Comparison of ENCODE assay signal across 28 mouse cellular contexts in the genomic region with DNA sequence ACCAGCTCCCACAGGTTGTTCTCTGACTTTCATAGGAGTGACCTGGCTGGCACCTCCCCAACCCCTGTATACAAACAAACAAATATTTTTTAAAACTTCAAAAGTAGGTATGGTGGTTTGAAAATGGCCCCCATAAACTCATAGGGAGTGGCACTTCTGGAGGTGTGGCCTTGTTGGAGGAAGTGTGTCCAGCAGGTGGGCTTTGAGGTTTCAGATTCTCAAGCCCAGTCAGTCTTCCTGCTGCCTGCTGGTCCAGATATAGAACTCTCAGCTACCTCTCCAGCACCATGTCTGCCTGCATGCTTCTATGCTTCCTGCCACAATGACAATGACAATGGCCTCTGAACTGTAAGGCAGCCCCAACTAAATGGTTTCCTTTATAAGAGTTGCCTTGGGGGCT.
"Had no signal": no experiment of that assay in that cellular context is flagged by ENCODE, and none has a peak within 500 bp of the region (broad histone marks: within the 10 kb centered on the region; RNA-seq: fewer than 3 reads in every experiment).

No protein-coding gene starts in this region.

- H3K9me3 ChIP-seq: embryonic facial prominence, embryonic 10.5 days; embryonic facial prominence, embryonic 12.5 days; embryonic facial prominence, embryonic 13.5 days; embryonic facial prominence, embryonic 15.5 days; forebrain, embryonic 10.5 days; forebrain, embryonic 12.5 days; forebrain, embryonic 13.5 days; forebrain, embryonic 15.5 days had no signal

- H3K4me2 ChIP-seq: embryonic facial prominence, embryonic 12.5 days; embryonic facial prominence, embryonic 13.5 days; embryonic facial prominence, embryonic 15.5 days; forebrain, embryonic 12.5 days; forebrain, embryonic 13.5 days; forebrain, embryonic 15.5 days had no signal

- H3K36me3 ChIP-seq: embryonic facial prominence, embryonic 10.5 days; embryonic facial prominence, embryonic 12.5 days; embryonic facial prominence, embryonic 13.5 days; embryonic facial prominence, embryonic 15.5 days; forebrain, embryonic 10.5 days; forebrain, embryonic 12.5 days; forebrain, embryonic 15.5 days had no signal

- H3K4me1 ChIP-seq: embryonic facial prominence, embryonic 12.5 days; embryonic facial prominence, embryonic 15.5 days; forebrain, embryonic 10.5 days; forebrain, embryonic 12.5 days; forebrain, embryonic 13.5 days; forebrain, embryonic 15.5 days had no signal

- H3K27ac ChIP-seq: embryonic facial prominence, embryonic 10.5 days; embryonic facial prominence, embryonic 12.5 days; embryonic facial prominence, embryonic 13.5 days; embryonic facial prominence, embryonic 15.5 days; forebrain, embryonic 10.5 days; forebrain, embryonic 12.5 days; forebrain, embryonic 13.5 days; forebrain, embryonic 15.5 days; gastrocnemius, adult 2 months; heart, adult 2 months had no signal

- H3K9ac ChIP-seq: embryonic facial prominence, embryonic 12.5 days; embryonic facial prominence, embryonic 13.5 days; embryonic facial prominence, embryonic 15.5 days; forebrain, embryonic 12.5 days; forebrain, embryonic 13.5 days; forebrain, embryonic 15.5 days; forebrain, postnatal 0 days had no signal

- H3K4me3 ChIP-seq: embryonic facial prominence, embryonic 10.5 days; embryonic facial prominence, embryonic 12.5 days; embryonic facial prominence, embryonic 13.5 days; embryonic facial prominence, embryonic 15.5 days; erythroblast, embryonic 14.5 days; forebrain, embryonic 10.5 days; forebrain, embryonic 12.5 days; forebrain, embryonic 13.5 days; forebrain, embryonic 15.5 days; gastrocnemius, adult 2 months; heart, adult 2 months had no signal

- H3K27me3 ChIP-seq: embryonic facial prominence, embryonic 12.5 days; embryonic facial prominence, embryonic 13.5 days; embryonic facial prominence, embryonic 15.5 days; forebrain, embryonic 12.5 days; forebrain, embryonic 13.5 days; forebrain, embryonic 15.5 days had no signal

- ATAC-seq: forebrain, embryonic 13.5 days; forebrain, embryonic 14.5 days; forebrain, embryonic 15.5 days; forebrain, embryonic 16.5 days; forebrain, postnatal 0 days had no signal

- DNase-seq: cerebellum, adult 8-10 months; cerebellum, adult 9-10 months; cerebellum, adult 9-11 months; cerebellum, postnatal 10 days; cerebellum, postnatal 14 days; cerebellum, postnatal 25 days; cerebellum, postnatal 36 days; embryo, embryonic 11 days; forebrain, postnatal 0 days; gastrocnemius, adult 2 months; gastrocnemius, postnatal 10 days; gastrocnemius, postnatal 14 days; gastrocnemius, postnatal 25 days; gastrocnemius, postnatal 36 days; heart, adult 11 months; heart, adult 18-20 months; heart, adult 2 months had no signal
